Mouse (Mus musculus): ENCODE measurements at regions not wholly inside any gene's neighbourhood (a gene's known extent, or its start where the extent isn't known, plus 50 kb on each side); places are given as distances from the start of the nearest gene placed in this dataset.

DNA sequence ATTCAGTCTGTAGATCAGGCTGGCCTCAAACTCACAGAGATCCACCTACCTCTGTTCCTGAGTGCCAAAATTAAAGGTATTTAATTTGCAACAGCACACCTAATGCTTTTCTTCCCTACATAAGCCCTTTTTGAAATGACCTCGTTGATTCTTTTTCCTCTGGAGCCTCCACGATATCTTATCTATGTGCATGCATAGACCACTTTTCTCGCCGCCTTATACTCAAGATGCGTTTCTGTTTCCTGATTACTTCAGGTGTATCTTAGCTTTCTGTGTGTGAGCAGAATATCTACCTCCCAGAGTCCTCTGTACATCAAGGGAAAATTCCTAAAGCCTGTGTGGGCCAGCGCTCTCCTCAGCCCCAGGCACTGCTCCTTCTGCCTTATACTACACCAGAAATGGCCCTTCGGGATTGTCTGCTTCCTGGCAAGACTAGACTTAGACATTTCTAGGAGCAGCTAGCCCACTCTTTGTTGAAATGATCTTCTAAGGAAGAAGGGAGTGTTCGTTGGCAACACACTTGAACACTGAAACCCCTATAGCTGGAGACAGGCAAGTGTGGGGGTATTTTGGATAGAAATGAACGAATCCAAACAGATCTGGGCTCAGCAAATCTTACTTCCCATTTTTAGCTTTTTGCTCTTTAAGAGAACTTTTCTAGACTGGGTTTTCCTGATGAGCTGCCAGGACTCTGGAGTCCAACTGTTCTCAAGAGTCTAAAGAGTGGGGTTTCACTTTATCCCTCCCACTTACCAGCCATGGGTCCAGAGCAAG lies 54.0 kb upstream of the Rbm15 start:
- POLR2A ChIA-PET = interaction anchor here in 1 of 4 experiments (1.5 kb wide), 1 partner anchor 54 kb away, joined by 4 read pairs; the partner anchor contains the start of gene Rbm15
- CTCF ChIA-PET = interaction anchor here in 2 of 4 experiments (0.8 to 4.0 kb wide), 3 partner anchors 9 to 85 kb away, joined by 3 to 14 read pairs (median 4); no protein-coding TSS in a partner anchor

DNA sequence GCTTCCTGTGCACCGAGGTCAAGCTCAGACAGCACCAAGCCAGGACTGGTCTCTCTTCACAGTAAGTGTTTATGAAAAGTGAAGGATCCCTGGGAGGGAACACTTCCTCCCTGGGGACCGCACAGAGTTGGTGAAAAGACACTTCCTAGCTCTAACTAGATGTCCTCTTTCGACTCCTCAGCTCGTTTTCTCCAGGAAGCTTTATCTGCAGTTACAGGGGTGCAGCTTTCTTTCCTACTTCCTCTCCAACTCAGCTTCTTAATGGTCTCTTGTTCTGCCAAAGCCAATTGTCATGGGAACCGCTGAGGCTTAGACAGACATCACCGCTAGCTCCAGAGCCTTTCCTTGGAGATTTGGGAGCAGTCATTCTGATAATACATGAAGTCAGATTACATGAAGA lies 53.0 kb upstream of the Rbm15 start:
- CTCF ChIA-PET = interaction anchor here in 1 of 4 experiments (0.8 kb wide), 1 partner anchor 8 kb away, joined by 3 read pairs; no protein-coding TSS in a partner anchor
- POLR2A ChIA-PET = interaction anchor here in 1 of 4 experiments (1.5 kb wide), 1 partner anchor 53 kb away, joined by 4 read pairs; the partner anchor contains the start of gene Rbm15
